Mouse (Mus musculus) neural tube, embryonic 11.5 days (tissue): Measurements from ENCODE around the gene Peli2. TPM values are rescaled to one million over a fixed set of nuclear protein-coding genes. Genes with fewer than 3 reads are reported as not detected.

Experiments used
- ATAC-seq: fragments of 200-750 bp; cut with Nextera tagmentation; 2 replicates; pipeline ENCODE4 v1.8.0; 2017; ENCODE audit warnings: moderate number of reproducible peaks, mild to moderate bottlenecking, moderate TSS enrichment, moderate library complexity; ENCODE audit not compliant: insufficient read depth, low FRiP score, low TSS enrichment
- DNase-seq: peaks from one replicate; pipeline ENCODE4 v3.0.0-alpha.2; 2015; ENCODE audit warnings: low spot score
- H3K27ac ChIP-seq: fragments of 300-500 bp; sonication (generic); 2 replicates; pipeline ENCODE4 v1.5.1; 2014; ENCODE audit warnings: low read depth, mild to moderate bottlenecking, low read length
- H3K27me3 ChIP-seq: fragments of 300-500 bp; sonication (generic); 2 replicates; pipeline ENCODE4 v1.6.1; 2014; ENCODE audit warnings: mild to moderate bottlenecking, low read length, mixed read lengths; ENCODE audit not compliant: control insufficient read depth, insufficient read depth
- H3K36me3 ChIP-seq: fragments of 300-500 bp; sonication (generic); 2 replicates; pipeline ENCODE4 v1.6.1; 2014; ENCODE audit warnings: mild to moderate bottlenecking, low read length, moderate library complexity, mixed read lengths; ENCODE audit not compliant: control insufficient read depth, insufficient read depth
- H3K4me1 ChIP-seq: fragments of 300-500 bp; sonication (generic); 2 replicates; pipeline ENCODE4 v1.6.1; 2014; ENCODE audit warnings: low read length, mixed read lengths; ENCODE audit not compliant: control insufficient read depth, insufficient read depth
- H3K4me2 ChIP-seq: fragments of 300-500 bp; sonication (generic); 2 replicates; pipeline ENCODE4 v1.6.1; 2014; ENCODE audit warnings: low read depth, mild to moderate bottlenecking, moderate library complexity
- H3K4me3 ChIP-seq: fragments of 300-500 bp; sonication (generic); 2 replicates; pipeline ENCODE4 v1.5.1; 2014; ENCODE audit warnings: low read depth, low read length
- H3K9ac ChIP-seq: fragments of 300-500 bp; sonication (generic); 2 replicates; pipeline ENCODE4 v1.6.1; 2014; ENCODE audit warnings: mild to moderate bottlenecking, low read length
- H3K9me3 ChIP-seq: fragments of 300-500 bp; sonication (generic); 2 replicates; pipeline ENCODE4 v1.6.1; 2016; ENCODE audit warnings: low read length; ENCODE audit not compliant: control insufficient read depth
- WGBS: fragments of 180-500 bp; shearing (Covaris S2); extraction: QIAGEN DNeasy Blood & Tissue Kit; methylation state at CpG from one replicate; pipeline ENCODE4 v1.1.7; 2014; 5-methylcytosine and 5-hydroxymethylcytosine counted together
- polyA plus RNA-seq: library from polyadenylated mRNA; unstranded; fragments of >200 nt; fragmentation: Nextera tagmentation; extraction: Ambion mirVana; gene quantifications from 2 replicates; pipeline ENCODE4 v1.2.1, GENCODE M21; 2014

Gene Peli2
- polyA plus RNA-seq, 1 experiment from 2014 or later: 18.7 TPM

- DNase-seq (no peak), ATAC-seq (no peak)
- Histone ChIP-seq H3K27ac (no peak overlapping the region), H3K4me3 (no peak overlapping the region), H3K9ac (no peak overlapping the region), H3K4me2 (no peak overlapping the region), H3K9me3 (no peaks in the 10 kb centered on the region), H3K36me3 (no peaks in the 10 kb centered on the region), H3K27me3 (no peaks in the 10 kb centered on the region), H3K4me1 (no peaks in the 10 kb centered on the region)
- WGBS: 97% methylated on average over 7 of the region's 7 CpGs
Observed at GRCm38 (mm10) chr14:48241335-48241734, 120.7 kb downstream of the Peli2 start.

- Histone ChIP-seq H3K9ac (no peak overlapping the region), H3K4me3 (no peak overlapping the region), H3K36me3 (no peaks in the 10 kb centered on the region), H3K27ac (no peak overlapping the region), H3K4me2 (no peak overlapping the region), H3K4me1 (no peaks in the 10 kb centered on the region), H3K9me3 (no peaks in the 10 kb centered on the region), H3K27me3 (no peaks in the 10 kb centered on the region)
- DNase-seq (no peak), ATAC-seq (no peak)
- WGBS: 68% methylated on average over 3 of the region's 3 CpGs
Observed at GRCm38 (mm10) chr14:48246236-48246635, 125.6 kb downstream of the Peli2 start.

- ATAC-seq (no peak), DNase-seq (no peak)
- Histone ChIP-seq H3K36me3 (no peaks in the 10 kb centered on the region), H3K4me2 (no peak overlapping the region), H3K27ac (no peak overlapping the region), H3K27me3 (no peaks in the 10 kb centered on the region), H3K9me3 (no peaks in the 10 kb centered on the region), H3K4me1 (no peaks in the 10 kb centered on the region), H3K4me3 (no peak overlapping the region), H3K9ac (no peak overlapping the region)
- 94% methylated on average over 9 of the region's 9 CpGs for WGBS
Observed at GRCm38 (mm10) chr14:48246963-48247362, 126.3 kb downstream of the Peli2 start.

GRCm38 (mm10) chr14:48249459-48249858 is 128.8 kb downstream of the Peli2 start:
- no peaks in the 10 kb centered on the region for H3K36me3 ChIP-seq
- no peak overlapping the region for H3K27ac ChIP-seq
- no peak overlapping the region for H3K4me2 ChIP-seq
- no peak for ATAC-seq
- no peak overlapping the region for H3K9ac ChIP-seq
- H3K27me3 ChIP-seq: no peaks in the 10 kb centered on the region
- WGBS: 93% methylated on average over 2 of the region's 2 CpGs
- no peaks in the 10 kb centered on the region for H3K4me1 ChIP-seq
- no peak overlapping the region for H3K4me3 ChIP-seq
- DNase-seq: no peak
- H3K9me3 ChIP-seq: no peaks in the 10 kb centered on the region

- Histone ChIP-seq H3K36me3 (no peaks in the 10 kb centered on the region), H3K9ac (no peak overlapping the region), H3K9me3 (no peaks in the 10 kb centered on the region), H3K27ac (no peak overlapping the region), H3K4me2 (no peak overlapping the region), H3K4me3 (no peak overlapping the region), H3K27me3 (no peaks in the 10 kb centered on the region), H3K4me1 (no peaks in the 10 kb centered on the region)
- WGBS: 95% methylated on average over 9 of the region's 9 CpGs
- no peak for ATAC-seq
- DNase-seq: no peak
Observed at GRCm38 (mm10) chr14:48249909-48250308, 129.3 kb downstream of the Peli2 start.

GRCm38 (mm10) chr14:48251381-48251979 is 130.9 kb downstream of the Peli2 start:
- Histone ChIP-seq H3K4me1 (peaks cover 8% of the 10 kb centered on the region), H3K9me3 (no peaks in the 10 kb centered on the region), H3K27ac (no peak overlapping the region), H3K27me3 (no peaks in the 10 kb centered on the region), H3K4me3 (no peak overlapping the region), H3K36me3 (no peaks in the 10 kb centered on the region), H3K9ac (no peak overlapping the region), H3K4me2 (no peak overlapping the region)
- WGBS: 55% methylated on average over 9 of the region's 9 CpGs
- ATAC-seq: no peak
- no peak for DNase-seq

- Histone ChIP-seq H3K4me1 (peaks cover 8% of the 10 kb centered on the region), H3K27me3 (no peaks in the 10 kb centered on the region), H3K4me3 (no peak overlapping the region), H3K36me3 (no peaks in the 10 kb centered on the region), H3K4me2 (no peak overlapping the region), H3K27ac (no peak overlapping the region), H3K9me3 (no peaks in the 10 kb centered on the region), H3K9ac (no peak overlapping the region)
- ATAC-seq (no peak), DNase-seq (no peak)
- 83% methylated on average over 10 of the region's 10 CpGs for WGBS
Observed at GRCm38 (mm10) chr14:48253183-48253582, 132.6 kb downstream of the Peli2 start.

GRCm38 (mm10) chr14:48254696-48255095 is 134.1 kb downstream of the Peli2 start:
- Histone ChIP-seq H3K4me1 (peaks cover 8% of the 10 kb centered on the region), H3K9me3 (no peaks in the 10 kb centered on the region), H3K9ac (no peak overlapping the region), H3K36me3 (no peaks in the 10 kb centered on the region), H3K4me3 (no peak overlapping the region), H3K27me3 (no peaks in the 10 kb centered on the region), H3K27ac (no peak overlapping the region), H3K4me2 (no peak overlapping the region)
- DNase-seq: no peak
- 87% methylated on average over 8 of the region's 8 CpGs for WGBS
- ATAC-seq: no peak

GRCm38 (mm10) chr14:48255290-48255689 is 134.7 kb downstream of the Peli2 start:
- H3K9me3 ChIP-seq: no peaks in the 10 kb centered on the region
- H3K36me3 ChIP-seq: no peaks in the 10 kb centered on the region
- no peak overlapping the region for H3K4me2 ChIP-seq
- peak; percentile 45; the same call in 1 of the 2 replicates for ATAC-seq
- 44% methylated on average over 5 of the region's 5 CpGs for WGBS
- DNase-seq: peak; percentile 24
- H3K27me3 ChIP-seq: no peaks in the 10 kb centered on the region
- no peak overlapping the region for H3K27ac ChIP-seq
- peaks cover 8% of the 10 kb centered on the region for H3K4me1 ChIP-seq
- H3K4me3 ChIP-seq: no peak overlapping the region
- no peak overlapping the region for H3K9ac ChIP-seq
